Mouse (Mus musculus): ENCODE measurements around the gene Rin1. TPM values are rescaled to one million over a fixed set of nuclear protein-coding genes. Genes with fewer than 3 reads are reported as not detected.
A peak's percentile ranks its signal among the peaks of the same experiment; 100 is the strongest.

The Rin1 gene
- polyA plus RNA-seq, 1 experiment from 2014 or later: 0.64 TPM

DNA sequence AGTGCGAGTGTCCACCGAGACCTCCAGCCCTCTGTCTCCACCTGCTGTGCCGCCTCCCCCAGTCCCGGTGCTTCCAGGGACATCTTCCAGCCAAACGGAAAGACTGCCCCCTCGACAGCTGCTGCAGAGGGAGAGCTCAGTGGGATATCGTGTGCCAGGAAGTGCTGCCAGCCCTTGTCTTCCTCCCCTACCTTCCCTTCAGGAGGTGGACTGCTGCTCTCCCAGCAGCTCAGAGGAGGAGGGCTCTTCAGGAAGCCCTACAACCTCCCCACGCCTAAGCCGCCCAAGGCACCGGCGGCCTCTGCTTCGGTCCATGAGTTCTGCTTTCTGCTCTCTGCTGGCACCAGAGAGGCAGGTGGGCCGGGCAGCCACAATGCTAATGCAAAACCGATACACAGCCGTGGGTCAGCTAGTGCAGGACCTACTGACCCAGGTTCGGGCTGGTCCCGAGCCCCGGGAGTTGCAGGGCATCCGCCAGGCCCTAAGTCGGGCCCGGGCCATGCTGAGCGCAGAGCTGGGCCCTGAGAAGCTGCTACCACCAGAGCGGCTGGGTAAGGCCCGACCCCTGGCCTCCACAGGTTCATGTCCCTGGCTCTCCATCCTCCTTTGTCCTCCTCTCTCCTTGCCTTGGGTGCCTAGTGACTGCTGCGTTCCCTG is 2.0 kb downstream of the Rin1 start:
- peaks cover 4% of the 10 kb centered on the region for H3K36me3 ChIP-seq (ENCODE audit: control insufficient read depth, insufficient read depth, low read length)
- peaks cover 35% of the 10 kb centered on the region for H3K27me3 ChIP-seq (replicated peaks; ENCODE audit: control insufficient read depth, insufficient read depth, low read length)
- H3K4me3 ChIP-seq (ENCODE audit: low read length): no peak overlapping the region
- no peak overlapping the region for H3K27ac ChIP-seq (ENCODE audit: low read depth, low read length)
- H3K9ac ChIP-seq (ENCODE audit: low read depth, low read length): no peak overlapping the region; the same call in 1 of the 2 replicates
- peaks cover 8% of the 10 kb centered on the region for H3K4me1 ChIP-seq (ENCODE audit: control insufficient read depth, insufficient read depth, low read depth, low read length)
- WGBS: 30% methylated on average over 25 of the region's 25 CpGs
- no peak for ATAC-seq
- no peaks in the 10 kb centered on the region for H3K9me3 ChIP-seq (ENCODE audit: control insufficient read depth, low read length)
- H3K4me2 ChIP-seq (ENCODE audit: low read length): peak overlapping the region; percentile 5; the same call in 1 of the 2 replicates

DNA sequence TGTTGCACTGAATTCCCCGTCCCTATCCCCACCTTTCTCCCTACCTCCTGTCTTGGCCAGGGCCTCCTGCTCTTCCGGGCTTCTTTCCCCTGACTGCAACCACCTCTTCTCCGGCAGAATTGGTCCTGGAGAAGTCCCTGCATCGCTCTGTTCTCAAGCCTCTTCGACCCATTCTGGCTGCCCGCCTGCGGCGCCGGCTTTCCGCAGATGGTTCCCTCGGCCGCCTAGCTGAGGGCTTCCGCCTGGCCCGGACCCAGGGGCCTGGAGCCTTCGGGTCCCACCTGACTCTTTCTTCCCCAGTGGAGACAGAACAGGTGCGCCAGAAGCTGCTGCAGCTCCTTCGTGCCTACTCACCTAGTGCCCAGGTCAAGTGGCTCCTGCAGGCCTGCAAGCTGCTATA is 2.6 kb downstream of the Rin1 start:
- no peak overlapping the region for H3K27ac ChIP-seq (ENCODE audit: low read depth, low read length)
- WGBS: 56% methylated on average over 17 of the region's 17 CpGs

GRCm38 (mm10) chr19:5053909-5054308 is 3.6 kb downstream of the Rin1 start:
- WGBS: 17% methylated on average over 9 of the region's 9 CpGs
- H3K27me3 ChIP-seq (replicated peaks; ENCODE audit: control insufficient read depth, insufficient read depth, low read length): peaks cover 35% of the 10 kb centered on the region
- peaks cover 8% of the 10 kb centered on the region for H3K4me1 ChIP-seq (ENCODE audit: control insufficient read depth, insufficient read depth, low read depth, low read length)
- no peak overlapping the region for H3K27ac ChIP-seq (ENCODE audit: low read depth, low read length)
- no peak for ATAC-seq
- no peaks in the 10 kb centered on the region for H3K9me3 ChIP-seq (ENCODE audit: control insufficient read depth, low read length)
- H3K4me3 ChIP-seq (ENCODE audit: low read length): no peak overlapping the region
- peaks cover 3% of the 10 kb centered on the region; the same call in 1 of the 2 replicates for H3K36me3 ChIP-seq (ENCODE audit: control insufficient read depth, insufficient read depth, low read length)
- no peak overlapping the region for H3K9ac ChIP-seq (ENCODE audit: low read depth, low read length)
- no peak overlapping the region for H3K4me2 ChIP-seq (ENCODE audit: low read length)

More for the DNA sequence above, 2.6 kb downstream of the Rin1 start:
- H3K4me3 ChIP-seq (ENCODE audit: low read length): no peak overlapping the region
- H3K4me2 ChIP-seq (ENCODE audit: low read length): no peak overlapping the region; the same call in 1 of the 2 replicates
- ATAC-seq: no peak
- no peaks in the 10 kb centered on the region for H3K9me3 ChIP-seq (ENCODE audit: control insufficient read depth, low read length)
- peaks cover 3% of the 10 kb centered on the region for H3K36me3 ChIP-seq (ENCODE audit: control insufficient read depth, insufficient read depth, low read length)
- peaks cover 8% of the 10 kb centered on the region for H3K4me1 ChIP-seq (ENCODE audit: control insufficient read depth, insufficient read depth, low read depth, low read length)
- no peak overlapping the region; the same call in 1 of the 2 replicates for H3K9ac ChIP-seq (ENCODE audit: low read depth, low read length)
- H3K27me3 ChIP-seq (replicated peaks; ENCODE audit: control insufficient read depth, insufficient read depth, low read length): peaks cover 35% of the 10 kb centered on the region

GRCm38 (mm10) chr19:5056251-5056650 is 6.0 kb downstream of the Rin1 start:
- H3K9me3 ChIP-seq (ENCODE audit: control insufficient read depth, low read length): no peaks in the 10 kb centered on the region
- H3K9ac ChIP-seq (ENCODE audit: low read depth, low read length): no peak overlapping the region
- WGBS: 9% methylated on average over 6 of the region's 6 CpGs
- ATAC-seq: 0 out of 2 replicates have a peak, but pooled peaks have one; percentile 40
- H3K27me3 ChIP-seq (replicated peaks; ENCODE audit: control insufficient read depth, insufficient read depth, low read length): peaks cover 22% of the 10 kb centered on the region
- no peaks in the 10 kb centered on the region for H3K36me3 ChIP-seq (ENCODE audit: control insufficient read depth, insufficient read depth, low read length)
- no peak overlapping the region for H3K4me3 ChIP-seq (ENCODE audit: low read length)
- H3K4me2 ChIP-seq (ENCODE audit: low read length): no peak overlapping the region
- H3K4me1 ChIP-seq (ENCODE audit: control insufficient read depth, insufficient read depth, low read depth, low read length): no peaks in the 10 kb centered on the region; the same call in none of the 2 replicates
- no peak overlapping the region for H3K27ac ChIP-seq (ENCODE audit: low read depth, low read length)

DNA sequence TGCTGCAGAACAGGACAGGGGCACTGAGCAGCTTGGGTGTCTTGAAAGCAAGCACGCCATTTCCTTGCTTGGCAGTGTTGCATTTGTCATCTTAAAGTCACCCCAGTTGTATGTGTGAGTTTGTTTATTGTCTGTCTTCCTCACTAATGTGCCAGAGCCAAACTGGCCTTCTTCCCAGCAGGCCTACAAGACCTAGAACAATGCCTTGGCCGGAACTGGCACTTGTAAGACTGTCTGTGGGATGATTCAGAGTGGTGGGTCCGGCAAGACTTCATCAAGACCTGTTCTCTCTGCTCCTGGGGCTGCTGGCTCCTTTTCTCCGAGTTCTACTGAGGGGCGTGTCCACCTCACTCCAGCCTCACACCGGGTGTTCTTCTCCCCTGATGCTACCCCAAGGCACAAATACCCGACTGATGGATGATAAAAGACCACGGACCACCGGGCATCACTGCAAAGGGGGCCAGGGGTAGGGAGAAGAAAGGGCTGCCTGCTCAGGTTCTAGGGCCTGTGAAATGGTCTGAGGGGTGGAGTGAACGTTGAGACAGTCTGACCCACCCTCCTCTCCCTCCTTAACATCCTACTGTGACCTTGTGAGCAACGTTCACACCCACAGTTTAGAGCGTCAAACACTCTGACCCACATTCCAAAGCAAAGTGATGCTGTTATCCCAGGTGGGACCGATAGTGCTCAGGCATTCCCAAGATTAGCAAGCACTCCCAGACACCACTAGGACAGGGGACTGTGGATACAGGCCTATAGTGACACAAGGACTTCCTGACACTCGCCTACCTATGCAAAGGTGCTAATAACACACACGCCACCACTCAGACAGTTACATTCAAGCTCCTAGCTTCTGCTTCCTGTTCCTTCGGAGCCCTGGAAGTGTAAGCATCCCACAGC is 7.8 kb downstream of the Rin1 start:
- Histone ChIP-seq H3K27ac (ENCODE audit: low read depth, low read length) (no peak overlapping the region), H3K36me3 (ENCODE audit: control insufficient read depth, insufficient read depth, low read length) (no peaks in the 10 kb centered on the region), H3K9me3 (ENCODE audit: control insufficient read depth, low read length) (no peaks in the 10 kb centered on the region), H3K4me1 (ENCODE audit: control insufficient read depth, insufficient read depth, low read depth, low read length) (no peaks in the 10 kb centered on the region; the same call in 1 of the 2 replicates), H3K4me2 (ENCODE audit: low read length) (no peak overlapping the region), H3K27me3 (replicated peaks; ENCODE audit: control insufficient read depth, insufficient read depth, low read length) (peaks cover 5% of the 10 kb centered on the region), H3K9ac (ENCODE audit: low read depth, low read length) (no peak overlapping the region), H3K4me3 (ENCODE audit: low read length) (no peak overlapping the region)
- ATAC-seq: no peak
- WGBS: 22% methylated on average over 16 of the region's 16 CpGs

GRCm38 (mm10) chr19:5058801-5059771 is 8.8 kb downstream of the Rin1 start:
- ATAC-seq: no peak
- Histone ChIP-seq H3K9ac (ENCODE audit: low read depth, low read length) (peak overlapping the region; percentile 0; the same call in 1 of the 2 replicates), H3K4me1 (ENCODE audit: control insufficient read depth, insufficient read depth, low read depth, low read length) (no peaks in the 10 kb centered on the region; the same call in 1 of the 2 replicates), H3K27ac (ENCODE audit: low read depth, low read length) (no peak overlapping the region), H3K36me3 (ENCODE audit: control insufficient read depth, insufficient read depth, low read length) (no peaks in the 10 kb centered on the region), H3K4me3 (ENCODE audit: low read length) (no peak overlapping the region), H3K9me3 (ENCODE audit: control insufficient read depth, low read length) (no peaks in the 10 kb centered on the region), H3K4me2 (ENCODE audit: low read length) (no peak overlapping the region), H3K27me3 (replicated peaks; ENCODE audit: control insufficient read depth, insufficient read depth, low read length) (0 out of 2 replicates have a peak, but pooled peaks cover 2% of the 10 kb centered on the region)
- WGBS: 19% methylated on average over 10 of the region's 10 CpGs

DNA sequence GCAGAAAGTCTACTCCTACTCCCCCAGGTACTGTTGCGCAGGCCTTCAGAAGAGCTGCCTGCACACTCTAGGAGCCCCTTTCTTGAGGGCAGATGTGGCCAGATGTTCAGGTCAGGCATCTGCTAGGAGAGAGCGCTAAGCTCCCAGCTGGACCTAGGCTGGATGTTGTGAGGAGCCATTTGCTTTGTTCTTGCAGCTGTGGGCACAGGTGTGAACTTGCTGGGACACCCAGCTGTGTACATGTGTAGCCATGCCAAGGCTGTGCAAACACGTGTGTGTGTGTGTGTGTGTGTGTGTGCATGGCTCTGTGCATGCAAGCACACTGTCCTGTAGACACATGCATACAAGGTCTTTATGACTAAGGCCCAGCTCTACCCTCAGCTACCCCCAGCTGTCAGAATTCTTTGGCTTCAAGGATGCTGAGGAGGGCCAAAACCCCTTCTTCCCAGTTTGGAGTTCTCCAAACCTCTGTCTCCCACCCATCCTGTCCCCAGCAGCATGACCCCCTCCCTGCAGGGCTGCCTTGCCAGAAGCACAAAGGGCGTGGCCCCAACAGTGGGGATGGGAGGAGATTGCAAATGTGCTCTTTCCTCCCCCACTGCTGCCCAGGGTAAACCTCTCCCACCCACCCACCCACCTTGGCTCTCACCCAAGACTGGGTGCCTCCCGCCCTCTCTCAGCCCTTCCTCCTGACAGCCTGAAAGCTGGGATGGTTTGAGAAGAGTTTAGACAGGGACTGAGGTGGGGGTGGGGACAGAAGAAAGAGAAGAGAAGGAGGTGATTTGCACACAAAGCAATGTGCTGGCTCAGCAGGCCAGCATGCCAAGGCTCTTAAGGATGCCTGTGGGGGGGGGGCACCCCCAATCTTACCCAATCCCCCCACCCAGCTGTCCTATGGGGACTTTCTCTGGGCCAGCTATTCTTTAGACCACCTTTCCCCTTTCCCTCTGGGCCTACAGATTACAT is 10.4 kb downstream of the Rin1 start:
- no peaks in the 10 kb centered on the region for H3K36me3 ChIP-seq (ENCODE audit: control insufficient read depth, insufficient read depth, low read length)
- H3K4me2 ChIP-seq (ENCODE audit: low read length): no peak overlapping the region
- no peak overlapping the region for H3K27ac ChIP-seq (ENCODE audit: low read depth, low read length)
- no peaks in the 10 kb centered on the region; the same call in 1 of the 2 replicates for H3K27me3 ChIP-seq (replicated peaks; ENCODE audit: control insufficient read depth, insufficient read depth, low read length)
- no peak overlapping the region for H3K9ac ChIP-seq (ENCODE audit: low read depth, low read length)
- no peaks in the 10 kb centered on the region; the same call in 1 of the 2 replicates for H3K4me1 ChIP-seq (ENCODE audit: control insufficient read depth, insufficient read depth, low read depth, low read length)
- 0 out of 2 replicates have a peak, but pooled peaks have one; percentile 21 for ATAC-seq
- no peaks in the 10 kb centered on the region for H3K9me3 ChIP-seq (ENCODE audit: control insufficient read depth, low read length)
- H3K4me3 ChIP-seq (ENCODE audit: low read length): no peak overlapping the region
- WGBS: 37% methylated on average over 5 of the region's 5 CpGs

DNA sequence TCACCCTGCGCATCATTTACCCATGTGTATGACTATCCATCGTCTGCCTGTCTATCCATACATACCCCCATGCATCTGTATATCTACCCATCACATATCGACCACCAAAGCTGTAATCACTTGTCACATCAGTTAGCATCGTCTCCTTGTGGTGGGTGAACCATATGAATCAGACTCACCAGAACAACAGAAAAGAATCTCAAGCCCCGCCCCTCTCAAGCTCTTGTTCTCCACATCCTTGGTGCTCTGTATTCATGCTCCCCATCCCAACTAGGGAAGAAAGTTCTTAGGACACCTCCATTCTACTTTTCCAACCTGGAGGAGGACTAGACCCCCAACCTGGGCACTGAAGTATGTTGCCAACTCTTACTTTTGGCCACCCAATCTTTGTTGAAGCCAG is 11.8 kb downstream of the Rin1 start:
- Histone ChIP-seq H3K27ac (ENCODE audit: low read depth, low read length) (no peak overlapping the region), H3K4me2 (ENCODE audit: low read length) (no peak overlapping the region), H3K9me3 (ENCODE audit: control insufficient read depth, low read length) (no peaks in the 10 kb centered on the region), H3K4me1 (ENCODE audit: control insufficient read depth, insufficient read depth, low read depth, low read length) (no peaks in the 10 kb centered on the region; the same call in 1 of the 2 replicates), H3K9ac (ENCODE audit: low read depth, low read length) (no peak overlapping the region), H3K36me3 (ENCODE audit: control insufficient read depth, insufficient read depth, low read length) (no peaks in the 10 kb centered on the region), H3K27me3 (replicated peaks; ENCODE audit: control insufficient read depth, insufficient read depth, low read length) (peaks cover 4% of the 10 kb centered on the region), H3K4me3 (ENCODE audit: low read length) (no peak overlapping the region)
- ATAC-seq: no peak
- 92% methylated on average over 5 of the region's 5 CpGs for WGBS

Data from hindbrain, embryonic 16.5 days (tissue).